Comparison of ENCODE assay signal across 14 mouse cellular contexts in genomic region chr3:152625061-152625820, GRCm38 (mm10). TPM values are rescaled to one million over a fixed set of nuclear protein-coding genes. Genes with fewer than 3 reads are reported as not detected.
DNase-seq lines count a peak whose midpoint lies in the region; ATAC-seq and TF ChIP-seq lines count a peak whose summit lies in the region.
"Had no signal": no experiment of that assay in that cellular context is flagged by ENCODE, and none has a peak within 500 bp of the region (broad histone marks: within the 10 kb centered on the region; RNA-seq: fewer than 3 reads in every experiment).

No protein-coding gene starts in this region.

- no peak overlapping the region for H3K4me3 ChIP-seq in hindbrain, embryonic 14.5 days (replicated peaks; ENCODE audit: low read length)
- H3K4me3 ChIP-seq in hindbrain, embryonic 10.5 days = no peak overlapping the region
- no peak overlapping the region for H3K4me3 ChIP-seq in stomach, postnatal 0 days (ENCODE audit: low read depth, low read length)
- H3K4me3 ChIP-seq: heart, embryonic 15.5 days; liver, embryonic 12.5 days had no signal

- no peak for DNase-seq in hindbrain, embryonic 14.5 days (ENCODE audit: low spot score)
- no peak for DNase-seq in hindbrain, embryonic 10.5 days (ENCODE audit: low spot score)
- peak; percentile 47 for DNase-seq in testis, postnatal 10 days (ENCODE audit: low spot score)
- DNase-seq in testis, postnatal 14 days (ENCODE audit: low spot score) = no peak
- peak; percentile 52 to 63 for DNase-seq in layer of hippocampus, adult 18-20 months (ENCODE audit: low spot score in 2 of 2)
- DNase-seq in retina, postnatal 1 day = peak; percentile 35
- DNase-seq in stomach, postnatal 0 days (ENCODE audit: low spot score) = no peak
- DNase-seq: cerebellum, adult 8-10 months; lung, postnatal 14 days had no signal

- WGBS in hindbrain, embryonic 14.5 days = 60% methylated on average over 10 of the region's 10 CpGs
- 85% methylated on average over 10 of the region's 10 CpGs for WGBS in hindbrain, embryonic 10.5 days
- WGBS in stomach, postnatal 0 days = 76% methylated on average over 10 of the region's 10 CpGs

- no peaks in the 10 kb centered on the region for H3K36me3 ChIP-seq in hindbrain, embryonic 14.5 days (replicated peaks; ENCODE audit: control insufficient read depth, insufficient read depth)
- H3K36me3 ChIP-seq in hindbrain, embryonic 10.5 days = no peaks in the 10 kb centered on the region
- no peaks in the 10 kb centered on the region for H3K36me3 ChIP-seq in stomach, postnatal 0 days (ENCODE audit: control insufficient read depth, insufficient read depth, low read length)
- H3K36me3 ChIP-seq: heart, embryonic 15.5 days; liver, embryonic 12.5 days had no signal

- no peaks in the 10 kb centered on the region for H3K27me3 ChIP-seq in hindbrain, embryonic 14.5 days (ENCODE audit: control insufficient read depth, insufficient read depth, low read length)
- peaks cover 2% of the 10 kb centered on the region; the same call in 1 of the 2 replicates for H3K27me3 ChIP-seq in hindbrain, embryonic 10.5 days (ENCODE audit: insufficient read depth, poor library complexity, severe bottlenecking)
- H3K27me3 ChIP-seq in stomach, postnatal 0 days (ENCODE audit: control insufficient read depth, insufficient read depth, low read length) = no peaks in the 10 kb centered on the region
- H3K27me3 ChIP-seq: heart, embryonic 15.5 days; liver, embryonic 12.5 days had no signal

- no peaks in the 10 kb centered on the region for H3K9me3 ChIP-seq in hindbrain, embryonic 14.5 days (ENCODE audit: control insufficient read depth, low read length)
- H3K9me3 ChIP-seq in hindbrain, embryonic 10.5 days = no peaks in the 10 kb centered on the region
- H3K9me3 ChIP-seq in stomach, postnatal 0 days (ENCODE audit: control insufficient read depth, low read length) = no peaks in the 10 kb centered on the region
- H3K9me3 ChIP-seq: heart, embryonic 15.5 days; liver, embryonic 12.5 days had no signal

- no peak for TF ChIP-seq EP300 in stomach, postnatal 0 days (optimal IDR thresholded peaks at IDR 0.05)

- peak overlapping the region; percentile 43; the same call in 1 of the 2 replicates for H3K27ac ChIP-seq in hindbrain, embryonic 14.5 days
- no peak overlapping the region for H3K27ac ChIP-seq in hindbrain, embryonic 10.5 days
- H3K27ac ChIP-seq in stomach, postnatal 0 days (replicated peaks) = no peak overlapping the region
- H3K27ac ChIP-seq: heart, embryonic 15.5 days; kidney, postnatal 0 days; liver, embryonic 12.5 days had no signal

- no peak overlapping the region for H3K4me2 ChIP-seq in hindbrain, embryonic 14.5 days (replicated peaks)
- H3K4me2 ChIP-seq in stomach, postnatal 0 days (replicated peaks; ENCODE audit: low read depth) = no peak overlapping the region
- H3K4me2 ChIP-seq: heart, embryonic 15.5 days; liver, embryonic 12.5 days had no signal

- no peak overlapping the region for H3K9ac ChIP-seq in hindbrain, embryonic 14.5 days
- H3K9ac ChIP-seq in stomach, postnatal 0 days (ENCODE audit: low read length) = no peak overlapping the region
- H3K9ac ChIP-seq: heart, embryonic 15.5 days; liver, embryonic 12.5 days had no signal

- ATAC-seq in hindbrain, embryonic 14.5 days (ENCODE audit: low FRiP score) = peak; percentile 49; the same call in 1 of the 2 replicates
- no peak for ATAC-seq in erythroblast, adult 5-6 weeks (replicated peaks; ENCODE audit: low FRiP score, poor library complexity, severe bottlenecking)
- ATAC-seq in stomach, postnatal 0 days (ENCODE audit: low FRiP score, low TSS enrichment) = no peak
- ATAC-seq: liver, embryonic 12.5 days had no signal

- peaks cover 18% of the 10 kb centered on the region; the same call in 1 of the 2 replicates for H3K4me1 ChIP-seq in hindbrain, embryonic 14.5 days (replicated peaks; ENCODE audit: control insufficient read depth, insufficient read depth, low read length)
- H3K4me1 ChIP-seq in hindbrain, embryonic 10.5 days (replicated peaks) = peaks cover 14% of the 10 kb centered on the region
- H3K4me1 ChIP-seq in stomach, postnatal 0 days (replicated peaks; ENCODE audit: control insufficient read depth, insufficient read depth) = no peaks in the 10 kb centered on the region
- H3K4me1 ChIP-seq: heart, embryonic 15.5 days; liver, embryonic 12.5 days had no signal

- no peak for TF ChIP-seq CTCF in stomach, postnatal 0 days (IDR thresholded peaks at IDR 0.05; ENCODE audit: low read depth)

RNA-seq across cellular contexts. Expression of gene Ak5, which starts 42.9 kb away (rescaled TPM):
- 14.1 and 22.3 TPM in 2 replicates for polyA plus RNA-seq in hindbrain, embryonic 14.5 days (2014; fragmentation: Nextera tagmentation; extraction: Ambion mirVana)
- polyA plus RNA-seq in hindbrain, embryonic 10.5 days (2016; fragmentation: Nextera tagmentation; extraction: Ambion mirVana) = 0.62 and 1.1 TPM in 2 replicates
- total RNA-seq in layer of hippocampus, adult 18-20 months (2021) = 100 to 1,000 TPM; 247 to 253 TPM
- total RNA-seq in erythroblast, adult 5-6 weeks (2015; ENCODE audit: low replicate concordance) = not detected in 2 replicates
- not detected in 2 replicates for total RNA-seq in erythroblast, adult 5-6 weeks (2017; ENCODE audit: low replicate concordance)
- 0.92 and 1.9 TPM in 2 replicates for polyA plus RNA-seq in stomach, postnatal 0 days (2015; fragmentation: Nextera tagmentation; extraction: Ambion mirVana)
- polyA plus RNA-seq: small intestine, adult 2 months had no signal

Comparison
In these comparisons a context has a peak if more than half of its experiments do, and no peak if none do; other contexts are left out.
1. DNase-seq: peak in testis, postnatal 10 days (single experiment), layer of hippocampus, adult 18-20 months (2 of 2) and retina, postnatal 1 day (single experiment); none in hindbrain, embryonic 14.5 days (single experiment), hindbrain, embryonic 10.5 days (single experiment), testis, postnatal 14 days (single experiment) and stomach, postnatal 0 days (single experiment).